Mouse (Mus musculus) lung, embryonic 16.5 days (tissue): ENCODE measurements at regions not wholly inside any gene's neighbourhood (a gene's known extent, or its start where the extent isn't known, plus 50 kb on each side); places are given as distances from the start of the nearest gene placed in this dataset.

Experiments
- ATAC-seq: fragments of 200-750 bp; cut with Nextera tagmentation; 2 replicates; pipeline ENCODE4 v1.8.0; 2017; ENCODE audit warnings: low read depth, mild to moderate bottlenecking, moderate library complexity
- H3K27ac ChIP-seq: fragments of 300-500 bp; sonication (generic); 2 replicates; pipeline ENCODE4 v1.5.1; 2014; ENCODE audit warnings: mild to moderate bottlenecking, control low read depth, low read length
- H3K27me3 ChIP-seq: fragments of 300-500 bp; sonication (generic); 2 replicates; pipeline ENCODE4 v1.6.1; 2014; ENCODE audit warnings: low read depth, low read length, mixed read lengths; ENCODE audit not compliant: control insufficient read depth, insufficient read depth
- H3K36me3 ChIP-seq: fragments of 300-500 bp; sonication (generic); 2 replicates; pipeline ENCODE4 v1.6.1; 2014; ENCODE audit warnings: low read length; ENCODE audit not compliant: control insufficient read depth, insufficient read depth
- H3K4me1 ChIP-seq: fragments of 300-500 bp; sonication (generic); replicated peaks from 2 replicates; pipeline ENCODE4 v1.6.1; 2014; ENCODE audit warnings: low read length, mixed read lengths; ENCODE audit not compliant: control insufficient read depth, insufficient read depth
- H3K4me2 ChIP-seq: fragments of 300-500 bp; sonication (generic); 2 replicates; pipeline ENCODE4 v1.6.1; 2014; ENCODE audit warnings: low read depth, low read length, control low read depth
- H3K4me3 ChIP-seq: fragments of 300-500 bp; sonication (generic); 2 replicates; pipeline ENCODE4 v1.5.1; 2014; ENCODE audit warnings: mild to moderate bottlenecking, low read length, control low read depth
- H3K9ac ChIP-seq: fragments of 300-500 bp; sonication (generic); 2 replicates; pipeline ENCODE4 v1.6.1; 2014; ENCODE audit warnings: low read length, control low read depth
- H3K9me3 ChIP-seq: fragments of 300-500 bp; sonication (generic); 2 replicates; pipeline ENCODE4 v1.6.1; 2016; ENCODE audit warnings: low read length; ENCODE audit not compliant: control insufficient read depth
- WGBS: fragments of 180-500 bp; shearing (Covaris S2); extraction: QIAGEN DNeasy Blood & Tissue Kit; methylation state at CpG from one replicate; pipeline ENCODE4 v1.1.7; 2014; 5-methylcytosine and 5-hydroxymethylcytosine counted together

DNA sequence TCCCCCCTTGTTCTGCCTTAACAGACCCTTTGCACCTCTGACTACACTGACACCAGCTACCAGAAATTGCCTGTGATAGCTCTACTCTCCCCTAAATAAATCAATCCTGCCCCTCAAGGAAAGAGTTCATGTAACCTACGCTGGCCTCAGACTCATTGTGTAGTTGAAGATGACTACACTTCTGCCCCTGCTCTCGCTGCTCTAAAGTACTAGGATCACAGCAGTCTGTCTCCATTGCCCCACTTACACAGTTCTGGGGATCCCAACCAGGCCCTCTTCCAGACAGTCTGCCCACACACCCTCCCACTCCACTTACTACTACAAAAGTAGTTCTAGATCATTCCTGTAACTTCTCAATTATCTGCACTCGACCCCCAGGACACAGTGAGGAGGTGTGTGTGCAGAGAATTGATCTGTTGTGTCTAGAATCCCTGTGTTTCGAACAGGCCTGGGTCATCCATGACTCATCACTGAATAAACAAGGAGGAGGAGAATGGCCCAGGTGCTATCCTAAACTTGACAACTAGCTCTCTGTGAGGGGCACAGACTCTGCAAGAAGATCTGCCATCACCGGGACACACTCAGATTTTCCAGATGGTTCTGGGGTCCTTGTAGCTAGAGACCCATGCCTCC lies 160.1 kb upstream of the Dynlrb2 start:
- Histone ChIP-seq H3K4me1 (no peaks in the 10 kb centered on the region), H3K4me3 (no peak overlapping the region), H3K9ac (no peak overlapping the region), H3K27ac (no peak overlapping the region), H3K27me3 (no peaks in the 10 kb centered on the region; the same call in 1 of the 2 replicates), H3K36me3 (no peaks in the 10 kb centered on the region), H3K4me2 (no peak overlapping the region), H3K9me3 (no peaks in the 10 kb centered on the region)
- 75% methylated on average over 5 of the region's 5 CpGs for WGBS
- no peak for ATAC-seq

DNA sequence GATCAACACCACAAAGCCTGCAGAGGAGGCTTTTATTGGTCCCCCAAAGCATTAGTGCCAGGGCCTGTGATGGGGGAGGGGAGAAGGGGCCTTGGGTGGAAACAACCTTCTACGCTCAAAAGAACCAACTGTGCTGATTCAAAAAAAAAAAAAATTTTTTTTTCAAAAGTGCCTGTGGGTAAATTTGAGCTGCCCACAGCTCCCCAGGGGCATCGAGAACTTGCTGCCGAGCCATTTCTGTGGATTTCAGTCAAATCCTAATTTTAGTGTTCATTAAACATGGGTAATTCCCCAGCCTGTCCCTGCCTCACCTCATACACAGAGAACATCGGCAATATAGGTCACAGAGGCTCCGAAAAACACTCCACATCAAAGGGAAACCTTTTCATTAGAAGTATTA lies 161.2 kb upstream of the Dynlrb2 start:
- Histone ChIP-seq H3K4me1 (no peaks in the 10 kb centered on the region), H3K9ac (no peak overlapping the region), H3K4me2 (no peak overlapping the region), H3K27ac (no peak overlapping the region), H3K9me3 (no peaks in the 10 kb centered on the region), H3K4me3 (no peak overlapping the region), H3K36me3 (no peaks in the 10 kb centered on the region), H3K27me3 (no peaks in the 10 kb centered on the region; the same call in 1 of the 2 replicates)
- ATAC-seq, result no peak
- 78% methylated on average over 5 of the region's 5 CpGs for WGBS

- Histone ChIP-seq H3K9ac (no peak overlapping the region), H3K36me3 (no peaks in the 10 kb centered on the region), H3K27me3 (no peaks in the 10 kb centered on the region), H3K4me2 (no peak overlapping the region), H3K9me3 (no peaks in the 10 kb centered on the region), H3K4me3 (no peak overlapping the region), H3K4me1 (no peaks in the 10 kb centered on the region), H3K27ac (no peak overlapping the region)
- ATAC-seq, result no peak
- WGBS, result 49% methylated on average over 3 of the region's 3 CpGs
These were observed 170.0 kb upstream of the Dynlrb2 start for GRCm38 (mm10) chr8:116334772-116335171.

DNA sequence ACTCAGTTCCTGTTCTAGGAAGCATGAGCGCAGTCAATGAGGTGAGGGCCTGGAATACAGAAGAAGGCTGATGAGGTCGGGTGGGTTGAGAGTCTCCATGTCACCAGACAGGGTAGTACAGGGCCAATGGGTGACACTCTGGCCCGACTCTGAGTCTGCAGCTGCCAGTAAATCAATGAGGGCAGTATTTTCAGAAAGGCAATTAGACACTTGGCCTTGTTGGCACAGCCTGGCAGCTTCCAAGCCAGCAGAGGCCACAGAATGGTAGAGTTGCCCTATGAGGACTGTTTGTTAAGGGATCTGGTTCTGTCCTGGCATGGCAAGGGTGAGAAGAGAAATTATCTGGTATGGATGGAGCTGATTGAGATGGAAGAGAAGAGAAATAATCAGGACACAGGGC lies 170.7 kb upstream of the Dynlrb2 start:
- Histone ChIP-seq H3K9me3 (no peaks in the 10 kb centered on the region), H3K27ac (no peak overlapping the region), H3K9ac (no peak overlapping the region), H3K4me2 (no peak overlapping the region), H3K36me3 (no peaks in the 10 kb centered on the region), H3K27me3 (no peaks in the 10 kb centered on the region), H3K4me3 (no peak overlapping the region), H3K4me1 (no peaks in the 10 kb centered on the region)
- 86% methylated on average over 3 of the region's 3 CpGs for WGBS
- ATAC-seq, result no peak

DNA sequence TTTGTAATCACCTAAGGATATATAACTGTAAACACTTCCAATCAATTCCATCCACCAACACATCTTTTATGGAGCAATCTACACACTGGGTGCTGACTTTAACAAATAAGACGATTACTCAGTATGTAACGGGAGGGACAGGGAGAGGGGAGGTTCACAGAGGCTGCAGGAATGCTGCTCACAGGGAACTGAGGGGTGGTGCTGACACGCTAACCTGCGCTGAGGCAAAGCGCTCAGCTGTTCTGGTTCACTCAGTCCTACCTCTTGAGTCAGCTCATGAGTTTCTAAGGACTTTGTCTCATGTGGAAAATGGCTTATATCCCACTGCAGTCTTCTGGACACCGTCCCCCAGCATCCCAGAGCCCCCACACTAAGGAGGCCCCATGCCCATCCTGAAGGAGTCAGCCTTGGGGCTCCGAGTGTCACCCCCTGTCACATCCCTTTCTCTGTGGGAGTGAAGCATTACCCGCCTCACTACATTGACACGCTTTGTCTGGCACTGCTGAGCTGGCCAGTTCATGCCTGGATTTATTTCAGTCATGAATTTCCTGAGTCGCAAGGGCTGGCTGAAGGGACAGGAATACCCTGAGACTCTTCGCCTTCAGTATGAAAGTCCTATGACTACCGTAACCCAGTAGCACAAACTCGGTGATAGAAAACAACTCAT lies 184.6 kb upstream of the Dynlrb2 start:
- Histone ChIP-seq H3K4me3 (no peak overlapping the region), H3K36me3 (no peaks in the 10 kb centered on the region), H3K9me3 (no peaks in the 10 kb centered on the region), H3K27ac (no peak overlapping the region), H3K4me2 (no peak overlapping the region), H3K4me1 (no peaks in the 10 kb centered on the region), H3K9ac (no peak overlapping the region), H3K27me3 (no peaks in the 10 kb centered on the region)
- no peak for ATAC-seq
- WGBS, result 76% methylated on average over 13 of the region's 13 CpGs

GRCm38 (mm10) chr8:116315410-116315809 lies 189.4 kb upstream of the Dynlrb2 start:
- H3K9ac ChIP-seq, result no peak overlapping the region
- no peak overlapping the region for H3K4me2 ChIP-seq
- H3K27ac ChIP-seq, result no peak overlapping the region
- ATAC-seq, result 0 out of 2 replicates have a peak, but pooled peaks have one; percentile 38
- H3K4me1 ChIP-seq, result no peaks in the 10 kb centered on the region
- H3K27me3 ChIP-seq, result no peaks in the 10 kb centered on the region
- H3K36me3 ChIP-seq, result no peaks in the 10 kb centered on the region
- 30% methylated on average over 5 of the region's 5 CpGs for WGBS
- H3K4me3 ChIP-seq, result no peak overlapping the region
- no peaks in the 10 kb centered on the region for H3K9me3 ChIP-seq

DNA sequence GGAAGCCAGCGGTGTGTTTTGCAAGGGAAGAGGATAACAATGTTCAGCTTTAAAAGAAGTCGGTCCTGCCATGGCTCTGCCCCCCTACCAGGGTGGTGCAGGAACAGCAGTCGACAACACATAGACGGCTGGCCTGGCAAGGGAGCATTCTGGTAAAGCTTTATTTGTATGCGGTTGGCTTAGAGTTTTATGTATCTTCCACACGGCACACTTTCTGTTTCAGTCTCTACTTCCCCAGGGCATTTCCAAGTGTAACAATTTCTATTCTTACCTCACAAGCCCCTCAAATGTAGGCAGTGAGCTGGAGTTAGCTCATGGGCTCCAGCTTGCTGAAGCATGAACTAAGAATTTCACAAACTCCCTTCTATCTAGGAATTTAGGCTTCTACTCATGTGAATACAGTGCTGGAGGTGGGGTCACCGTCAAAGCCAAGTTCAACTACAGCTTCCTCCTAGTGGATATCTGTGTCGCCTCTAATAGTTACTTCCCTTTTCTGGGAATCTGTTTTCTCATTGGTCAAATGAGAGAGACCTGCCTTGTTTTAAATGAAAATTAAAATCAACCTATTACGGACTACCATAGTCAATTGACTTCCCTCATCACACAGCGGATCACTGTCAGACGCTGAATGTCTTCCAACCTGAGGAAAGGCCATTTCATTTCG lies 190.2 kb upstream of the Dynlrb2 start:
- H3K27me3 ChIP-seq, result no peaks in the 10 kb centered on the region
- WGBS, result 89% methylated on average over 12 of the region's 12 CpGs
- H3K4me3 ChIP-seq, result no peak overlapping the region
- no peak overlapping the region for H3K9ac ChIP-seq
- no peak for ATAC-seq
- H3K4me1 ChIP-seq, result no peaks in the 10 kb centered on the region
- H3K9me3 ChIP-seq, result no peaks in the 10 kb centered on the region
- no peak overlapping the region for H3K4me2 ChIP-seq
- H3K36me3 ChIP-seq, result no peaks in the 10 kb centered on the region
- H3K27ac ChIP-seq, result no peak overlapping the region

- Histone ChIP-seq H3K4me3 (no peak overlapping the region), H3K27ac (no peak overlapping the region), H3K36me3 (no peaks in the 10 kb centered on the region), H3K9ac (no peak overlapping the region), H3K9me3 (no peaks in the 10 kb centered on the region), H3K4me1 (no peaks in the 10 kb centered on the region), H3K27me3 (no peaks in the 10 kb centered on the region), H3K4me2 (no peak overlapping the region)
- WGBS, result 85% methylated on average over 7 of the region's 7 CpGs
- ATAC-seq, result no peak
These were observed 205.9 kb upstream of the Dynlrb2 start for GRCm38 (mm10) chr8:116298891-116299290.

DNA sequence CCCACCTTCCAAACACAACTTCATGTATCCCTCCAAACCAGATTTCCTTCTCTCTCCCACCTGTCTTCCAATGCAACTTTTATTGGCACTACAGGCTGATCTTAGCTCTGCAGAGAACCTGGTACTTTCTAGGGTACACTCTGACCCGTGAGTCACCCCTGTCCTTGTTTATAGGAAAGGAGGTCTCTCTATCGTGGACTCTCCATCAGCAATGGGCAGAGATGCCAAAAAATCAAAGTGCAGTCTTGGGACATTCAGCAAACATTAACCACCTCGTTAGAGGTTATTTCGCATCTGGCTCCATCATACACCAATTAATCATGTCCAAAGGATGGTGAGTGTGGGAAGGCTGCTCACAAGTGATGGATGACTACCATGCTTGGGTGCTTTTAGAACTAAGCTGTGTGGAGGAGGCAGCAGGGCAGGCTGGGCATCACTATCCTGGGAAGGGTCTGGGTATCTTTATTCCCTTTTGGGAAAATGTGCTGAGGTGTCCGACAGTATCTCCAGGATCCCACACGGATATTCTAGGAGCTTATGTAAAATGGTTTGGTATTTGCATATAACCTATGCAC lies 214.0 kb upstream of the Dynlrb2 start:
- Histone ChIP-seq H3K4me2 (no peak overlapping the region), H3K9ac (no peak overlapping the region), H3K36me3 (no peaks in the 10 kb centered on the region), H3K27me3 (no peaks in the 10 kb centered on the region), H3K9me3 (no peaks in the 10 kb centered on the region), H3K4me3 (no peak overlapping the region), H3K4me1 (no peaks in the 10 kb centered on the region), H3K27ac (no peak overlapping the region)
- no peak for ATAC-seq
- 60% methylated on average over 6 of the region's 6 CpGs for WGBS
